In genomic region chr12:58556741-58557140, GRCm38 (mm10) we compare ENCODE assay signal across 12 mouse cellular contexts.
"Had no signal": no experiment of that assay in that cellular context is flagged by ENCODE, and none has a peak within 500 bp of the region (broad histone marks: within the 10 kb centered on the region; RNA-seq: fewer than 3 reads in every experiment).

No protein-coding gene starts in this region.

- ATAC-seq: liver, postnatal 0 days; midbrain, embryonic 13.5 days had no signal

- H3K4me1 ChIP-seq: liver, embryonic 13.5 days; midbrain, embryonic 13.5 days had no signal

- H3K27ac ChIP-seq: kidney, postnatal 0 days; left cerebral cortex, adult 2 months; liver, embryonic 13.5 days; midbrain, embryonic 13.5 days had no signal

- H3K36me3 ChIP-seq: liver, embryonic 13.5 days; midbrain, embryonic 13.5 days had no signal

- H3K9ac ChIP-seq: liver, embryonic 13.5 days; liver, postnatal 0 days; midbrain, embryonic 13.5 days had no signal

- H3K9me3 ChIP-seq: liver, embryonic 13.5 days; midbrain, embryonic 13.5 days had no signal

- DNase-seq: kidney, adult 11 months; kidney, adult 9 months; kidney, postnatal 36 days; liver; liver, embryonic 13.5 days; liver, postnatal 0 days; right cerebral cortex, postnatal 14 days; thymus, adult 18-20 months; thymus, postnatal 14 days had no signal

- H3K27me3 ChIP-seq: liver, embryonic 13.5 days; midbrain, embryonic 13.5 days had no signal

- H3K4me3 ChIP-seq: left cerebral cortex, adult 2 months; liver, embryonic 13.5 days; midbrain, embryonic 13.5 days had no signal

- H3K4me2 ChIP-seq: liver, embryonic 13.5 days; midbrain, embryonic 13.5 days had no signal
